Mouse (Mus musculus) hindbrain, postnatal 0 days (tissue): Measurements from ENCODE around the gene Sdhc. TPM values are rescaled to one million over a fixed set of nuclear protein-coding genes. Genes with fewer than 3 reads are reported as not detected.
"Not testable (repeated sequence)": the region's sequence is repeated elsewhere in the genome, so short reads cannot be mapped to it uniquely, and the experiment has no call there.

Source experiments
- ATAC-seq: fragments of 200-750 bp; cut with Nextera tagmentation; 2 replicates; pipeline ENCODE4 v1.8.0; 2017; ENCODE audit warnings: mild to moderate bottlenecking, moderate TSS enrichment, moderate library complexity
- DNase-seq: peaks from one replicate; pipeline ENCODE4 v3.0.0-alpha.2; 2015; ENCODE audit warnings: low spot score
- H3K27ac ChIP-seq: fragments of 300-500 bp; sonication (generic); 2 replicates; pipeline ENCODE4 v1.5.1; 2014; ENCODE audit warnings: mild to moderate bottlenecking
- H3K27me3 ChIP-seq: fragments of 300-500 bp; sonication (generic); 2 replicates; pipeline ENCODE4 v1.6.1; 2014; ENCODE audit warnings: low read length, mixed read lengths; ENCODE audit not compliant: insufficient read depth
- H3K36me3 ChIP-seq: fragments of 300-500 bp; sonication (generic); 2 replicates; pipeline ENCODE4 v1.6.1; 2014; ENCODE audit warnings: low read length, mixed read lengths; ENCODE audit not compliant: insufficient read depth
- H3K4me1 ChIP-seq: fragments of 300-500 bp; sonication (generic); 2 replicates; pipeline ENCODE4 v1.6.1; 2014; ENCODE audit warnings: antibody characterized with exemption, low read length, mixed read lengths; ENCODE audit not compliant: insufficient read depth
- H3K4me2 ChIP-seq: fragments of 300-500 bp; sonication (generic); 2 replicates; pipeline ENCODE4 v1.6.1; 2014; ENCODE audit warnings: low read depth, mild to moderate bottlenecking, low read length, moderate library complexity, mixed read lengths
- H3K4me3 ChIP-seq: fragments of 300-500 bp; sonication (generic); 2 replicates; pipeline ENCODE4 v1.5.1; 2014; ENCODE audit warnings: low read length
- H3K9ac ChIP-seq: fragments of 300-500 bp; sonication (generic); replicated peaks from 2 replicates; pipeline ENCODE4 v1.6.1; 2014; ENCODE audit warnings: mild to moderate bottlenecking, low read length, moderate library complexity, mixed read lengths
- H3K9me3 ChIP-seq: fragments of 300-500 bp; sonication (generic); 2 replicates; pipeline ENCODE4 v1.6.1; 2016; ENCODE audit warnings: low read length, mixed read lengths
- CTCF ChIP-seq: IDR thresholded peaks from 2 replicates; pipeline ENCODE4 v1.5.1; 2016; ENCODE audit warnings: antibody characterized with exemption, control low read depth, low read depth
- WGBS: fragments of 180-500 bp; shearing (Covaris S2); extraction: QIAGEN DNeasy Blood & Tissue Kit; methylation state at CpG from one replicate; pipeline ENCODE4 v1.1.7; 2014; 5-methylcytosine and 5-hydroxymethylcytosine counted together
- microRNA-seq, 2 experiments: library from miRNA; unstranded; fragments of <30 nt; microRNA quantifications; one replicate each; pipeline ENCODE4; 2016
- polyA plus RNA-seq: library from polyadenylated mRNA; unstranded; fragments of >200 nt; fragmentation: Nextera tagmentation; extraction: Ambion mirVana; gene quantifications from 2 replicates; pipeline ENCODE4 v1.2.1, GENCODE M21; 2015
- total RNA-seq: library from RNA; depleted of rRNA; stranded (reverse); fragments of >200 nt; gene quantifications from 2 replicates; pipeline ENCODE4 v1.2.3, GENCODE M21; 2014; rRNA removed

Gene Sdhc
- total and polyA plus RNA-seq, 2 experiments from 2014 or later = 227 to 320 TPM

DNA sequence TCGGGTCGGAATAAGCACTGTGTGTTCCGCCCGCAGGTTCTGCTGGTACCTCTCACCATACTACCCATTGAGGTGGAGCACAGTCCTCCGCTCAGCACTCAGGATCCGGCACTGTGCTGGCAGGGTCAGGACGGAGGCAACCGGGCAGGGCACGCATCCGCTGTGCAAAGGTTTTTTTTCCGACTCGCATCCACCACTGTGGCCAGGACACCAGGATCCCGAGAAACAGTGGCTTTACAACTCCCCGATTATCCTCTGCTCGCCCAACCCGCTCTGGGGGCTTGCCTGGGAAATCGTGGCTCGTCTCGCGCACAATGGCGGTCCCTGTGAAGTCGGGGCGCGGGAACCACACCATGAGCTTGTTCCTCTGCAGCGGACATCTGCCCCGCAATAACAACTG is 64.7 kb downstream of the Sdhc start:
- Histone ChIP-seq H3K9ac (peak overlapping the region; percentile 35), H3K9me3 (no peaks in the 10 kb centered on the region), H3K27ac (no peak overlapping the region), H3K36me3 (no peaks in the 10 kb centered on the region), H3K4me3 (peak overlapping the region; percentile 51), H3K27me3 (no peaks in the 10 kb centered on the region), H3K4me1 (no peaks in the 10 kb centered on the region), H3K4me2 (peak overlapping the region; percentile 70)
- DNase-seq = peak; percentile 19
- ATAC-seq = no peak
- no peak for TF ChIP-seq CTCF
- WGBS = under 1% methylated on average over 26 of the region's 26 CpGs

DNA sequence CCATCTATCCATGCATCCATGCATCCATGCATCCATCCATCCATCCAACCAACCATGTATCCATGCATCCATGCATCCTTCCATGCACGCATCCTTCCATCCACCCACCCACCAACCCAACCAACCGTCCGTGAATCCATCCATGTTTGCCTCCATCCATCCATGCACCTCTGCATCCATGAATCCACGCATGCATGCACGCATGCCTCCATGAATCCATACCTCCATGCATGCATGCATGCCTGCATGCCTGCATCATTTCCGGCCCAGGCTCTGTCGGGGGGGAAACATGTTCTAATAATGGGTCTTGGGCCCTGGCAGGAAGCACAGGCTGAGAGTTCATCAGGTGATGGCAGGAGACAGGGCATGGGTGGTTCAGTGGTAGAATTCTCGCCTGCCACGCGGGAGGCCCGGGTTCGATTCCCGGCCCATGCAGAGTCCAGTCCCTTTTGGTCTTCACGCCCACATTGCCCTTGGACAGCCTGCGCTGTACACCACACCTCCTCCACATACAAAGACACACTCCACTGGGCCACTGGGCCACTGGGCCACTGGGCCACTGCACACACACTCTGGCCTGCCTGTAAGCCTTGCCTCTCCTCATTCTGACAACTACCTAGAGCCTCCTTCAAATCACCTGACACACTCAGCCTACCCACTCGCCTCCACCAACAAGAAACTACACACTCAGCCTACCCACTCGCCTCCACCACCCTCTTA is 68.7 kb downstream of the Sdhc start:
- H3K4me2 ChIP-seq, H3K4me1 ChIP-seq, H3K9ac ChIP-seq, H3K27me3 ChIP-seq, H3K27ac ChIP-seq, DNase-seq, H3K4me3 ChIP-seq, H3K9me3 ChIP-seq, H3K36me3 ChIP-seq: not testable (repeated sequence)
- 40% methylated on average over 9 of the region's 17 CpGs for WGBS
- peak; percentile 3 for ATAC-seq

DNA sequence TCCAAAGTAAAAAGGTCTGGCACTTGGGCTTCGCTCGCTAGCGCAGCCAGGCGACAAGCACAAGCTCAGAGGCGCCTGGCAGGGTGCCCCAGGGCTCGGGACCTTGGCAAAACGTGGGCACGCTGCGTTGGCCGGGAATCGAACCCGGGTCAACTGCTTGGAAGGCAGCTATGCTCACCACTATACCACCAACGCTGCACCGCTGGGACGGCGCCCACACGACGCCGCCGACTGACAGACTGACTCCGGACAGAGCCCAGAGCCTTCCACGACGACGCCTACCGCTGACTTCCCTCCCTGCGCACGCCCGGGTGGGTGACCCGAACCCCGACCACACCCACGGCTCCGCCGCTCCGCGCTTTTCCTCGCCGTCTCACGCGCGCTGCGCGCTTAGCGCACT is 70.6 kb downstream of the Sdhc start:
- H3K36me3 ChIP-seq, H3K27ac ChIP-seq, DNase-seq, H3K9ac ChIP-seq, H3K4me2 ChIP-seq, H3K27me3 ChIP-seq, H3K9me3 ChIP-seq, H3K4me3 ChIP-seq, H3K4me1 ChIP-seq: not testable (repeated sequence)
- ATAC-seq = peak; percentile 25
- WGBS = no CpG with 5 or more reads among the region's 43 CpGs

DNA sequence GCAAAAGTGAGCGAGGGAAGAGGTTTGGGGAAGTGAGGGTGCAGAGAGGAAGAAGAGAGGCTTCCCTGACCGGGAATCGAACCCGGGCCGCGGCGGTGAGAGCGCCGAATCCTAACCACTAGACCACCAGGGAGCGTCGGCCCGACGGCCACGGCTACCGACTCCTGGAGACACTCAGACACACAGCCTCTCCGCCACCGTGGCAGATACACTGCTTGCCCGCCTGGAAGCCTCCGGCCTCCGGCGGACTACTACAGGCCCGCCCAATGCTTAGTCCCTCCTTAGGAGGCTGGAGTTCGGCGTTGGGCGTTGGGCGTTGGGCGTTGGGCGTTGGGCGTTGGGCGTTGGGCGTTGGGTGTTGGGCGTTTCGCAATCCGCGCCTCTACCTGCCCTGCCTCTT is 71.1 kb downstream of the Sdhc start:
- not testable (repeated sequence) for H3K27me3 ChIP-seq, H3K9ac ChIP-seq, H3K9me3 ChIP-seq, H3K4me2 ChIP-seq, DNase-seq, H3K4me3 ChIP-seq, H3K4me1 ChIP-seq, H3K27ac ChIP-seq, H3K36me3 ChIP-seq
- peak; percentile 63 for ATAC-seq
- 0% methylated on average over 1 of the region's 35 CpGs for WGBS

DNA sequence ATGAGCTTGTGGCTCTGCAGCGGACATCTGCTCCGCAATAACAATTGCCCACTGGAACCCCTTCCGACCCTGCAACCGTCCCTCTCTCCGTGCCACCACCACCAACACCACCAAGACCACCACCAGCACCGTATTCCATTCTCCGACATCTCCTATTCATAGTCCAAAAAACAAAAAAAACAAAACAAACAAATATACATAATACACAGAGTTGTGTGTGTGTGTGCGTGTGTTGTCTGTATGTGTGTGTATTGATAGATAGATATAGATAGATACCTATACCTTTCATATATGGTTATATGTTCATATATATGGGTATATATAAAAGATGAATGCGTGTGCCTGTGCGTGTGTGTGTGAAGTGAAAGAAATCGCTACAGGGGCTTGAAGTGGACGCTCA is 72.0 kb downstream of the Sdhc start:
- H3K9ac ChIP-seq, H3K36me3 ChIP-seq, H3K27me3 ChIP-seq, H3K27ac ChIP-seq, H3K9me3 ChIP-seq, ATAC-seq, H3K4me1 ChIP-seq, DNase-seq: not testable (repeated sequence)
- H3K4me2 ChIP-seq = peak overlapping the region; percentile 14; the same call in 1 of the 2 replicates
- WGBS = 20% methylated on average over 11 of the region's 12 CpGs
- H3K4me3 ChIP-seq = peak overlapping the region; percentile 9

DNA sequence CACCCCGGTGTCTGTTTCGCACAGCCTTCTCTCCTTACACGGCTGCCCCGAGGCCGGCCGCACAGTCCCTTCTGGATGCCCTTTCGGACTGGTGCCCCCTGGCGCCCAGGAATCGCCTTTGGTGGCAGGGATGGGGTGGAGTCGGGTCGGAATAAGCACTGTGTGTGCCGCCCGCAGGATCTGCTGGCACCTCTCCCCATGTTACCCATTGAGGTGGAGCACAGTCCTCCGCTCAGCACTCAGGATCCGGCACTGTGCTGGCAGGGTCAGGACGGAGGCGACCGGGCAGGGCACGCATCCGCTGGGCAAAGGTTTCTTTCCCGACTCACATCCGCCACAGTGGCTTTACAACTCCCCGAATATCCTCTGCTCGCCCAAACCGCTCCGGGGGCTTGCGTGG is 72.4 kb downstream of the Sdhc start:
- Histone ChIP-seq H3K4me2 (peak overlapping the region; percentile 24; the same call in 1 of the 2 replicates), H3K4me3 (peak overlapping the region; percentile 15; the same call in 1 of the 2 replicates)
- H3K9ac ChIP-seq, H3K36me3 ChIP-seq, H3K27ac ChIP-seq, H3K27me3 ChIP-seq, H3K9me3 ChIP-seq, H3K4me1 ChIP-seq, DNase-seq: not testable (repeated sequence)
- peak; percentile 31 for ATAC-seq
- WGBS = 4% methylated on average over 14 of the region's 27 CpGs

DNA sequence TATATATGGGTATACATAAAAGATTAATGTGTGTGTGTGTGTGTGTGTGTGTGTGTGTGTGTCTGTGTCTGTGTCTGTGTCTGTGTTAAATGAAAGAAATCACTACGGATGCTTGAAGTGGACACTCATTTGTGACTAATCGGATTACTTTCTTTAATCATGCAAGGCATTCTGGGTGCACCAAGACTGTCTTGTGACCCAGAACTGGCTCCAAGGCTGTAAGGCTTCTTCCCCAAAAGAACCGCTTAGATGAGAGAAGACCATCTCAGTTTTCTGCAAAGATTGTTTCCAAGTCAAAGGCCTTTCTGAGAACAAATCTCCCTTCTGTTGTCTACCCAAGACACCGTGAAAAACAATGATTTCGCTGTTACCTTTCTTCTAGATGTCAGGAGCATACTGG is 73.2 kb downstream of the Sdhc start:
- not testable (repeated sequence) for ATAC-seq, DNase-seq, H3K9ac ChIP-seq, H3K36me3 ChIP-seq, H3K4me3 ChIP-seq, H3K4me2 ChIP-seq, H3K27ac ChIP-seq, H3K27me3 ChIP-seq, H3K4me1 ChIP-seq, H3K9me3 ChIP-seq
- WGBS = 32% methylated on average over 5 of the region's 5 CpGs

Small RNA genes within 50 kb of the gene (microRNA-seq; reads per million reads assigned to microRNA genes)
- 0 reads per million in 2 experiments for gene Gm27844

Other genes starting within 250 kb of the Sdhc start
- 0.68 and 0.86 TPM in 2 replicates for gene Fcrlb, start 237.7 kb downstream of the Sdhc start, total RNA-seq
- gene Fcrlb, start 237.7 kb downstream of the Sdhc start, polyA plus RNA-seq = 1.0 and 1.4 TPM in 2 replicates
- gene Fcrla, start 223.0 kb downstream of the Sdhc start, total RNA-seq = not detected in 2 replicates
- not detected in 2 replicates for gene Fcrla, start 223.0 kb downstream of the Sdhc start, polyA plus RNA-seq
- 2.2 and 5.3 TPM in 2 replicates for gene Fcgr2b, start 174.1 kb downstream of the Sdhc start, total RNA-seq
- gene Fcgr2b, start 174.1 kb downstream of the Sdhc start, polyA plus RNA-seq = 3.6 and 4.3 TPM in 2 replicates
- 0.58 TPM in 1 of 2 replicates, not detected in the other for gene Fcgr4, start 131.7 kb downstream of the Sdhc start, total RNA-seq
- 0.55 and 0.71 TPM in 2 replicates for gene Fcgr4, start 131.7 kb downstream of the Sdhc start, polyA plus RNA-seq
- gene Fcgr3, start 85.7 kb downstream of the Sdhc start, total RNA-seq = 15.2 and 15.9 TPM in 2 replicates
- 14.1 and 15.5 TPM in 2 replicates for gene Fcgr3, start 85.7 kb downstream of the Sdhc start, polyA plus RNA-seq
- 2.7 and 6.7 TPM in 2 replicates for gene Cfap126, start 36.7 kb downstream of the Sdhc start, total RNA-seq
- gene Cfap126, start 36.7 kb downstream of the Sdhc start, polyA plus RNA-seq = 12.2 and 15.3 TPM in 2 replicates
- gene Mpz, start 108 bp upstream of the Sdhc start, total RNA-seq = 4.8 and 5.5 TPM in 2 replicates
- gene Mpz, start 108 bp upstream of the Sdhc start, polyA plus RNA-seq = 5.1 and 5.9 TPM in 2 replicates
- 19.4 and 23.5 TPM in 2 replicates for gene Pcp4l1, start 45.7 kb upstream of the Sdhc start, total RNA-seq
- 53.6 and 65.6 TPM in 2 replicates for gene Pcp4l1, start 45.7 kb upstream of the Sdhc start, polyA plus RNA-seq
- gene Nr1i3, start 63.4 kb upstream of the Sdhc start, total RNA-seq = not detected in 2 replicates
- 0.40 and 0.43 TPM in 2 replicates for gene Nr1i3, start 63.4 kb upstream of the Sdhc start, polyA plus RNA-seq
- 44.2 and 53.6 TPM in 2 replicates for gene Tomm40l, start 71.9 kb upstream of the Sdhc start, total RNA-seq
- 41.1 and 45.5 TPM in 2 replicates for gene Tomm40l, start 71.9 kb upstream of the Sdhc start, polyA plus RNA-seq
- gene Apoa2, start 74.5 kb upstream of the Sdhc start, total RNA-seq = not detected in 2 replicates
- 8.1 and 8.8 TPM in 2 replicates for gene Apoa2, start 74.5 kb upstream of the Sdhc start, polyA plus RNA-seq
- 24.2 and 30.6 TPM in 2 replicates for gene Fcer1g, start 83.8 kb upstream of the Sdhc start, total RNA-seq
- gene Fcer1g, start 83.8 kb upstream of the Sdhc start, polyA plus RNA-seq = 31.4 and 34.6 TPM in 2 replicates
- 7.4 and 8.9 TPM in 2 replicates for gene Adamts4, start 99.8 kb upstream of the Sdhc start, total RNA-seq
- gene Adamts4, start 99.8 kb upstream of the Sdhc start, polyA plus RNA-seq = 4.4 and 5.1 TPM in 2 replicates
- gene Ndufs2, start 100.8 kb upstream of the Sdhc start, total RNA-seq = 234 and 269 TPM in 2 replicates
- 279 and 286 TPM in 2 replicates for gene Ndufs2, start 100.8 kb upstream of the Sdhc start, polyA plus RNA-seq
- gene B4galt3, start 119.7 kb upstream of the Sdhc start, total RNA-seq = 80.5 and 101 TPM in 2 replicates
- gene B4galt3, start 119.7 kb upstream of the Sdhc start, polyA plus RNA-seq = 88.8 and 91.9 TPM in 2 replicates
- 35.0 and 44.3 TPM in 2 replicates for gene Ppox, start 130.6 kb upstream of the Sdhc start, total RNA-seq
- 32.4 and 34.3 TPM in 2 replicates for gene Ppox, start 130.6 kb upstream of the Sdhc start, polyA plus RNA-seq
- 48.6 and 58.7 TPM in 2 replicates for gene Usp21, start 137.4 kb upstream of the Sdhc start, total RNA-seq
- gene Usp21, start 137.4 kb upstream of the Sdhc start, polyA plus RNA-seq = 71.7 and 73.3 TPM in 2 replicates
- gene Ufc1, start 144.4 kb upstream of the Sdhc start, total RNA-seq = 88.3 and 90.1 TPM in 2 replicates
- 142 and 146 TPM in 2 replicates for gene Ufc1, start 144.4 kb upstream of the Sdhc start, polyA plus RNA-seq
- gene Dedd, start 178.5 kb upstream of the Sdhc start, total RNA-seq = 28.7 and 30.2 TPM in 2 replicates
- 38.4 and 39.9 TPM in 2 replicates for gene Dedd, start 178.5 kb upstream of the Sdhc start, polyA plus RNA-seq
- gene Nit1, start 195.0 kb upstream of the Sdhc start, total RNA-seq = 49.0 and 51.8 TPM in 2 replicates
- 44.7 and 45.9 TPM in 2 replicates for gene Nit1, start 195.0 kb upstream of the Sdhc start, polyA plus RNA-seq
- gene Pfdn2, start 195.1 kb upstream of the Sdhc start, total RNA-seq = 11.9 and 13.1 TPM in 2 replicates
- gene Pfdn2, start 195.1 kb upstream of the Sdhc start, polyA plus RNA-seq = 136 and 140 TPM in 2 replicates
- 4.3 and 5.1 TPM in 2 replicates for gene Klhdc9, start 210.2 kb upstream of the Sdhc start, total RNA-seq
- 5.3 and 7.8 TPM in 2 replicates for gene Klhdc9, start 210.2 kb upstream of the Sdhc start, polyA plus RNA-seq
- gene Nectin4, start 219.5 kb upstream of the Sdhc start, total RNA-seq = 2.8 and 5.0 TPM in 2 replicates
- gene Nectin4, start 219.5 kb upstream of the Sdhc start, polyA plus RNA-seq = 3.8 and 4.9 TPM in 2 replicates
- 0.52 and 1.3 TPM in 2 replicates for gene Arhgap30, start 238.4 kb upstream of the Sdhc start, total RNA-seq
- gene Arhgap30, start 238.4 kb upstream of the Sdhc start, polyA plus RNA-seq = 0.77 and 0.84 TPM in 2 replicates